Mouse (Mus musculus) neural tube, embryonic 12.5 days (tissue): ENCODE results near the gene Tmbim7. TPM values are rescaled to one million over a fixed set of nuclear protein-coding genes. Genes with fewer than 3 reads are reported as not detected.
"Not testable (repeated sequence)": the region's sequence is repeated elsewhere in the genome, so short reads cannot be mapped to it uniquely, and the experiment has no call there.

Source experiments
- ATAC-seq: fragments of 200-750 bp; cut with Nextera tagmentation; 2 replicates; pipeline ENCODE4 v1.8.0; 2017; ENCODE audit warnings: low read depth, mild to moderate bottlenecking, moderate TSS enrichment, moderate library complexity; ENCODE audit not compliant: low FRiP score
- H3K27ac ChIP-seq: fragments of 300-500 bp; sonication (generic); 2 replicates; pipeline ENCODE4 v1.5.1; 2016
- H3K27me3 ChIP-seq: fragments of 300-500 bp; sonication (generic); replicated peaks from 2 replicates; pipeline ENCODE4 v1.6.1; 2016; ENCODE audit warnings: mild to moderate bottlenecking
- H3K36me3 ChIP-seq: fragments of 300-500 bp; sonication (generic); 2 replicates; pipeline ENCODE4 v1.6.1; 2016; ENCODE audit warnings: mild to moderate bottlenecking
- H3K4me1 ChIP-seq: fragments of 300-500 bp; sonication (generic); 2 replicates; pipeline ENCODE4 v1.6.1; 2016
- H3K4me2 ChIP-seq: fragments of 300-500 bp; sonication (generic); replicated peaks from 2 replicates; pipeline ENCODE4 v1.6.1; 2016; ENCODE audit warnings: mild to moderate bottlenecking
- H3K4me3 ChIP-seq: fragments of 300-500 bp; sonication (generic); 2 replicates; pipeline ENCODE4 v1.5.1; 2016
- H3K9ac ChIP-seq: fragments of 300-500 bp; sonication (generic); 2 replicates; pipeline ENCODE4 v1.6.1; 2016; ENCODE audit warnings: mild to moderate bottlenecking
- H3K9me3 ChIP-seq: fragments of 300-500 bp; sonication (generic); 2 replicates; pipeline ENCODE4 v1.6.1; 2016; ENCODE audit warnings: mild to moderate bottlenecking
- WGBS: fragments of 180-500 bp; shearing (Covaris S2); methylation state at CpG from one replicate; pipeline ENCODE4 v1.1.7; 2016; 5-methylcytosine and 5-hydroxymethylcytosine counted together
- polyA plus RNA-seq: library from polyadenylated mRNA; unstranded; fragments of >200 nt; fragmentation: Nextera tagmentation; extraction: Ambion mirVana; gene quantifications from 2 replicates; pipeline ENCODE4 v1.2.1, GENCODE M21; 2016

Tmbim7 gene
- polyA plus RNA-seq: not detected in 2 replicates

DNA sequence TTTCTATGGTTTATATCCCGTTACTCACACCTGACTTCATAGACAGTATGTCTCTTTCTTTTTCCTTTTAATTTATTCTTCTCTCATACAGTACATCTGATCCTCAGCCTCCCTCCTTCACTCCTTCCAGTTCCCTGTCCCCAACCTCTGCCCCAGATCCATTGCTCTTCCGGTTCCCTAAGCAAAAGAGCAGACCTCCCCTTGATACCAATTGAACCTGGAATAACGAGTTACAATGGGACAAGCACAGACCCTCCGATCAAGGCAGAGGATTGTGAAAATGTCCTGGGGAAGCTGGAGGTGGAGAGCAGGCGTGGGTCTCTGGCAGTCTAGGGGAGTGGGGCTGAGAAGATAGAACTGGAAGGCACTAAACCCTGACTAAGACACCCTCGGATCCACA lies at the start of gene Tmbim7:
TSS of gene Tmbim7 (plus strand) at position 301 of the 400 bp plus-strand sequence.
- Histone ChIP-seq H3K4me1 (peaks cover 3% of the 10 kb centered on the region; the same call in 1 of the 2 replicates), H3K36me3 (no peaks in the 10 kb centered on the region), H3K9me3 (no peaks in the 10 kb centered on the region), H3K4me3 (no peak within 1 kb of the TSS), H3K27ac (no peak within 1 kb of the TSS), H3K4me2 (no peak within 1 kb of the TSS), H3K9ac (no peak within 1 kb of the TSS), H3K27me3 (no peaks in the 10 kb centered on the region)
- no peak for ATAC-seq
- 81% methylated on average over 6 of the region's 6 CpGs for WGBS

DNA sequence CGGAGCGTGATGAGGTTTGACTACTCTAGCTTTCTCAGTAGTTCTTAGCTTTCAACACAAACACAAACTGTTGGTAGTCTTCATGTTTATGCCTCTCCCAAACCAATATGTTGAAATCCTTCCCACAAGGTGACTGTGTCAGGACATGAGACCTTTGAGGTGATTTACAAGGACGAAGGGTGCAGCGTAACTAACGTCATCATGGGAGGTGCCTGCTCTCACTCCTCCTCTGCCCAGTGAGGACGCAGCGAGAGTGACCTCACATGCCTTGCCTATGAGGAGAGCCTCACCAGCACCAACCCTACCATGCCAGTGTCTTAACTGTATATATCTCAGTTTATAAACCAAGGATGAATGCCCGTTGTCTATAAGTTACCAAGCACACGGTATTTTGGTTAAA lies 43.9 kb upstream of the Tmbim7 start:
- 91% methylated on average over 9 of the region's 9 CpGs for WGBS
- no peak overlapping the region for H3K4me2 ChIP-seq
- no peaks in the 10 kb centered on the region for H3K9me3 ChIP-seq
- no peak for ATAC-seq
- H3K4me3 ChIP-seq: no peak overlapping the region
- H3K4me1 ChIP-seq: no peaks in the 10 kb centered on the region
- no peak overlapping the region for H3K27ac ChIP-seq
- H3K27me3 ChIP-seq: no peaks in the 10 kb centered on the region
- H3K9ac ChIP-seq: no peak overlapping the region
- H3K36me3 ChIP-seq: peaks cover 48% of the 10 kb centered on the region

- 92% methylated on average over 7 of the region's 7 CpGs for WGBS
- H3K9ac ChIP-seq: no peak overlapping the region
- H3K4me1 ChIP-seq: no peaks in the 10 kb centered on the region
- ATAC-seq: no peak
- H3K4me2 ChIP-seq: no peak overlapping the region
- H3K36me3 ChIP-seq: peaks cover 54% of the 10 kb centered on the region
- no peaks in the 10 kb centered on the region for H3K9me3 ChIP-seq
- H3K27me3 ChIP-seq: no peaks in the 10 kb centered on the region
- H3K27ac ChIP-seq: no peak overlapping the region
- H3K4me3 ChIP-seq: no peak overlapping the region
These were observed 41.7 kb upstream of the Tmbim7 start for GRCm38 (mm10) chr5:3609241-3609640.

DNA sequence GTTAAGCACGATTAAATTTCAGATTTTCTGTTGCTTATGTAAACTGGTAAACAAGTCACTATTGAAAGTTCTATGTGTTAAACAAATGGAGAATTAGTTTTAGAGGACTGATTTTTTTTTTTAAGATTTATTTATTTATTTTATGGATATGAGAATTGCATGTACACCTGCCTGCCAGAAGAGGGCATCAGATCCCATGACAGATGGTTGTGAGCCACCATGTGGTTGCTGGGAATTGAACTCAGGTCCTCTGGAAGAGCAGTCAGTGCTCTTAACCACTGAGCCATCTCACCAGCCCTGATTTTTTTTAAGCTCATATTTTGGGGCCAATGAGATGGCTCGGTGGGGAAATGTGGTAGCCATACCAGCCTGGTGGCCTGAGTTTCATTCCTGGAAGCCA lies 39.1 kb upstream of the Tmbim7 start:
- H3K36me3 ChIP-seq: peaks cover 51% of the 10 kb centered on the region
- not testable (repeated sequence) for H3K9ac ChIP-seq, H3K4me2 ChIP-seq, ATAC-seq, H3K4me1 ChIP-seq, H3K27me3 ChIP-seq, H3K27ac ChIP-seq, H3K4me3 ChIP-seq, H3K9me3 ChIP-seq
- 96% methylated on average over 2 of the region's 2 CpGs for WGBS

DNA sequence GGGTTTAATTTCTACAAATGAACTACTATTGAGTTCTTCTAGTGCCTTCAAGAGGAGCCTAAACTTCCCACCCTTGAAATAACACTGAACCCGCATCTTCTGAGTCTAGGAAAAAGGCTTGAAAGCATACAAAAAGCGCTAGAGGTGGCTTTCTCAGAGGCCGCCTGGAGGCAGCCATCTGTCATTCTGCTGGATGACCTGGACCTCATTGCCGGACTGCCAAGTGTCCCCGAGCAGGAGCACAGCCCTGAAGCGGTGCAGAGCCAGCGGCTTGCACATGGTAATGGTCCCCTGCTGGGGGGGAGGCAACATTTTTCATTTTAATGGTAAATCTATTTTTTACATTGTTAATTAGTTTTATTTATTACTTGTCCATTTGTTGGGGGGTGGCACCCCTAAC lies 30.5 kb upstream of the Tmbim7 start:
- 79% methylated on average over 7 of the region's 7 CpGs for WGBS

GRCm38 (mm10) chr5:3630055-3630454 lies 20.9 kb upstream of the Tmbim7 start:
- ATAC-seq: no peak
- peaks cover 34% of the 10 kb centered on the region for H3K36me3 ChIP-seq
- no peaks in the 10 kb centered on the region for H3K4me1 ChIP-seq
- WGBS: 93% methylated on average over 5 of the region's 5 CpGs
- H3K27ac ChIP-seq: no peak overlapping the region
- no peaks in the 10 kb centered on the region for H3K27me3 ChIP-seq
- H3K9me3 ChIP-seq: no peaks in the 10 kb centered on the region
- no peak overlapping the region for H3K4me3 ChIP-seq
- H3K9ac ChIP-seq: no peak overlapping the region
- H3K4me2 ChIP-seq: no peak overlapping the region

More for the DNA sequence above, 30.5 kb upstream of the Tmbim7 start:
- H3K27me3 ChIP-seq: no peaks in the 10 kb centered on the region
- no peaks in the 10 kb centered on the region for H3K9me3 ChIP-seq
- no peak overlapping the region for H3K27ac ChIP-seq
- no peaks in the 10 kb centered on the region for H3K4me1 ChIP-seq
- no peak overlapping the region for H3K4me2 ChIP-seq
- no peak overlapping the region for H3K4me3 ChIP-seq
- H3K36me3 ChIP-seq: peaks cover 35% of the 10 kb centered on the region
- H3K9ac ChIP-seq: no peak overlapping the region
- ATAC-seq: no peak

- no peaks in the 10 kb centered on the region for H3K9me3 ChIP-seq
- H3K4me1 ChIP-seq: no peaks in the 10 kb centered on the region
- H3K27me3 ChIP-seq: no peaks in the 10 kb centered on the region
- peaks cover 41% of the 10 kb centered on the region for H3K36me3 ChIP-seq
- H3K4me3 ChIP-seq: no peak overlapping the region
- ATAC-seq: no peak
- H3K9ac ChIP-seq: no peak overlapping the region
- 56% methylated on average over 16 of the region's 16 CpGs for WGBS
- H3K27ac ChIP-seq: no peak overlapping the region
- H3K4me2 ChIP-seq: no peak overlapping the region
These were observed 19.3 kb upstream of the Tmbim7 start for GRCm38 (mm10) chr5:3631512-3632271.

- ATAC-seq: no peak
- Histone ChIP-seq H3K27ac (no peak overlapping the region), H3K9me3 (no peaks in the 10 kb centered on the region), H3K9ac (no peak overlapping the region), H3K4me2 (no peak overlapping the region), H3K36me3 (peaks cover 42% of the 10 kb centered on the region), H3K4me1 (no peaks in the 10 kb centered on the region), H3K4me3 (no peak overlapping the region), H3K27me3 (no peaks in the 10 kb centered on the region)
- 84% methylated on average over 5 of the region's 5 CpGs for WGBS
These were observed 18.7 kb upstream of the Tmbim7 start for GRCm38 (mm10) chr5:3632285-3632684.

DNA sequence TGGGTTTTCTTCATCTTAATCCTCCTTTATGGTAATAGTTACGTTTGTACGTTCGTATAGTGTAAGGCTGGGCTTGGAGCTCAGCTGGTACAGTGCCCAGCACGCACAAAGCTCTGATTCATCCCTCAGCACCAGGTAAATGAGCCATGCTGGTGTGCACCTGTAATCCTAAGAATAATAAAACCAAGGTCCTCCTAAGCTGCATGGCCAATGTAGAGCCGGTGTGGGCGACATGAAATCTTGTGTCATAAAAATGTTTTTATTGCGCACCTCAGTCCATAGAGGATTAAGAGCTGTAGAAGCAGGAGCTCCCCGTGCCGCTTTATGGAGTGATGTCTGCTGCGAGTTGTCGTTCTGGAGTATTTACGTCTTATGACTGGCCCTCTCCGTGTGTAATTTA lies 17.7 kb upstream of the Tmbim7 start:
- Histone ChIP-seq H3K9me3 (no peaks in the 10 kb centered on the region), H3K4me1 (no peaks in the 10 kb centered on the region), H3K27me3 (no peaks in the 10 kb centered on the region), H3K36me3 (peaks cover 41% of the 10 kb centered on the region), H3K27ac (no peak overlapping the region), H3K4me2 (no peak overlapping the region), H3K9ac (no peak overlapping the region), H3K4me3 (no peak overlapping the region)
- no peak for ATAC-seq
- 92% methylated on average over 13 of the region's 13 CpGs for WGBS

DNA sequence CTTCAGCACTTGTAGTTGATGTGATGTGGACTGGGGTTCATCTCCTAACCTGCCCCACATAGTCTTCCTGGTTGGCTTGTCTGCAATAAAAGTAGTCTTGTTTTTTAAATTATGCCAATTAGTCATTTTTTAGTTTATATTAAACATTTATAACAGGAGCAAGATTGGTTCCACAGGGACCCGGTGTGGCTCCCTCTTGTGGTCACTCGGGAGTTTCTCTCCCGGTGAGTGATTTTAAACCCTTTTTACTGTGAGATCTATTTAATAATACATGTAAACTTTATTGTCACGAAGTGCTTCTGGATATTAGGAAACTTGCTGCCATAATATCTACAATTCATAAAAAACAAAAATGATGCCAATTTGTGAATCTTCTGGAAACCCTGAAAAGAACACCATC lies 17.0 kb upstream of the Tmbim7 start:
- Histone ChIP-seq H3K27me3 (no peaks in the 10 kb centered on the region), H3K9ac (no peak overlapping the region), H3K9me3 (no peaks in the 10 kb centered on the region), H3K4me2 (no peak overlapping the region), H3K4me3 (no peak overlapping the region), H3K27ac (no peak overlapping the region), H3K36me3 (peaks cover 41% of the 10 kb centered on the region), H3K4me1 (no peaks in the 10 kb centered on the region)
- WGBS: 70% methylated on average over 4 of the region's 4 CpGs
- no peak for ATAC-seq

DNA sequence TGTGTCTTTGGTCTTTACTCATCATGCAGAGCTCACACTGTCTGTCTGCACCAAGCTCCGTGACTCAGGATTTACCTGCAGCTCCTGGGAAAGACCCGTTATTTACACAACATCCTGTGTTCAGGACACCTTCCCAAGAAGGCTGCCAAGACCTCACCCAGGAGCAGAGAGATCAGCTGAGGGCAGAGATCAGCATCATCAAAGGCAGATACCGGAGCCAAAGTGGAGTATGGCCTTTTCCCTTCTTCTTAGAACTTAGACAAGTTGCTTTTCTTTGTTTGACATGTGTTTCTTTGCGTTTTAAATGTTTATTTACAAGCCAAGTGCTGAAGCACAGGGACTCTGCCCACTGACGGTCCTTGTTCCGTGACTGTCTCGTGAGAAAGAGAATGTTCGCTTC lies 15.7 kb upstream of the Tmbim7 start:
- ATAC-seq: no peak

DNA sequence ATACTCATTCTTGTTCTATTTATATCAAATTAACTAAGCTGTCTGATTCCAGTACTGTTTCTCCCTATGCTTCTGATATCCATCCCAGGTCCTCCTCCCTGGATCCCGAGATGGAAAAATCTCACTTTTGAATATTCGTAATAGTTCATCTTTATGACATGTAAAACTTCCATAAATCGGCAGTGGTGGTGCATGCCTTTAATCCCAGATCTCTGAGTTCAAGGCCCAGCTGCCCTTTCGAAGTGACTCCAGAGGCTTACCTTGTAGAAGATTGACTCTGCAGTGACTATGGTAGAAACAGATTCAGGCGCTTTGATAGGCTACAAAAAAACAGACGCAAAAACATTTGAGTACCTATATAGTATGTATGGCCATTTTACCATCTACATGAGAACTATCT lies 6.4 kb upstream of the Tmbim7 start:
- no peak overlapping the region for H3K4me2 ChIP-seq
- no peak overlapping the region for H3K27ac ChIP-seq
- no peak overlapping the region for H3K9ac ChIP-seq
- H3K9me3 ChIP-seq: no peaks in the 10 kb centered on the region
- peaks cover 23% of the 10 kb centered on the region for H3K36me3 ChIP-seq
- no peaks in the 10 kb centered on the region for H3K27me3 ChIP-seq
- 95% methylated on average over 6 of the region's 6 CpGs for WGBS
- no peak for ATAC-seq
- H3K4me3 ChIP-seq: no peak overlapping the region
- H3K4me1 ChIP-seq: peaks cover 9% of the 10 kb centered on the region

More for the DNA sequence above, 15.7 kb upstream of the Tmbim7 start:
- Histone ChIP-seq H3K4me3 (no peak overlapping the region), H3K9me3 (no peaks in the 10 kb centered on the region), H3K4me2 (no peak overlapping the region), H3K36me3 (peaks cover 35% of the 10 kb centered on the region), H3K9ac (no peak overlapping the region), H3K4me1 (no peaks in the 10 kb centered on the region), H3K27me3 (no peaks in the 10 kb centered on the region), H3K27ac (no peak overlapping the region)
- 89% methylated on average over 8 of the region's 8 CpGs for WGBS

- H3K27me3 ChIP-seq: no peaks in the 10 kb centered on the region
- H3K4me1 ChIP-seq: peaks cover 9% of the 10 kb centered on the region
- peaks cover 23% of the 10 kb centered on the region for H3K36me3 ChIP-seq
- no peaks in the 10 kb centered on the region for H3K9me3 ChIP-seq
- no peak overlapping the region for H3K9ac ChIP-seq
- WGBS: 89% methylated on average over 6 of the region's 6 CpGs
- peak overlapping the region; percentile 14 for H3K4me2 ChIP-seq
- ATAC-seq: no peak
- no peak overlapping the region for H3K4me3 ChIP-seq
- no peak overlapping the region for H3K27ac ChIP-seq
These were observed 5.7 kb upstream of the Tmbim7 start for GRCm38 (mm10) chr5:3645326-3645725.
